Mouse (Mus musculus) retina, adult 2 months (tissue): Measurements from ENCODE around the gene Gng12.
"Not testable (repeated sequence)": the region's sequence is repeated elsewhere in the genome, so short reads cannot be mapped to it uniquely, and the experiment has no call there.

Experiments used
- DNase-seq: peaks from one replicate; pipeline ENCODE4 v3.0.0-alpha.2; 2012; ENCODE audit warnings: low read depth, low spot score

The Gng12 gene

GRCm38 (mm10) chr6:67027438-67028142 lies 131.4 kb downstream of the Gng12 start:
- DNase-seq, result no peak

- no peak for DNase-seq
These were observed 133.2 kb downstream of the Gng12 start for GRCm38 (mm10) chr6:67029312-67029950.

DNA sequence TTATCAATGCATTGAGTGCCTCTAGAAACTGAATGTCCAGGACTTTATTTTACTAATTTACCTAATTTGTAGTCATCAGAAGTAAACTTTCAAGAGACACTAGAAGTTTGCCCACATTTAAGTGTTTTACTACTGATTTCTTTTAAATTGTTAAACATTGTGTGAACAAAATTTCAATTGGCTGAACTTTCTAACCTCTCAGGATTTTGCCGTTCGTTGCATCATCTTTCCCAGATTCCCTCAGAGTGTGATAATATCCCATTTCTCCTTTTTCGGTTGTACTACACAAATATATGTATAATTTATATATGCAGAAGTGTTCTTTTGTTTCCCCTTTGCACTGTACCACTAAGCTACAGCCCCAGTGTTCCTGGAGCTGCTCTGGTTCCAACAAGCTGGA lies 133.8 kb downstream of the Gng12 start:
- DNase-seq, result no peak

DNA sequence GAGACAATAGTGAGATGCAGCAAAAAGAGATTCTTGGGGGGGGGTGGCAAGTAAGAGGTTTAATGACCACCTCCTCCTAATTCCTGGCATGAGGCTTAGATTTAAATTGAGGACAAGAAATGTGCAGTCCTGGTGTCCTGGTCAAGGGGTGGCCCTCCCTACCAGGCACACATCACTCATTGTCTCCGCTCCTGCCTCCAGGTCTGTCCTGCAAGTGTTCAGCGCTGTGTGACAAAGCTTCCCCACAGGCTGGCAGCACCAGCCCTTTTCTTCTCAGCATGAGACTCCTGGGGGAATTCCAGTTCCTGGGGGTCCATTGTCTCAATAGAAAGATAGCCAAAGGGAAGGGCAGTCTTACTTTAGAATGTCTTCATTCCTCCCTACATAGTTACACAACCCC lies 134.2 kb downstream of the Gng12 start:
- DNase-seq, result no peak

GRCm38 (mm10) chr6:67030846-67031245 lies 134.6 kb downstream of the Gng12 start:
- no peak for DNase-seq

- DNase-seq, result not testable (repeated sequence)
These were observed 136.4 kb downstream of the Gng12 start for GRCm38 (mm10) chr6:67032551-67032950.

DNA sequence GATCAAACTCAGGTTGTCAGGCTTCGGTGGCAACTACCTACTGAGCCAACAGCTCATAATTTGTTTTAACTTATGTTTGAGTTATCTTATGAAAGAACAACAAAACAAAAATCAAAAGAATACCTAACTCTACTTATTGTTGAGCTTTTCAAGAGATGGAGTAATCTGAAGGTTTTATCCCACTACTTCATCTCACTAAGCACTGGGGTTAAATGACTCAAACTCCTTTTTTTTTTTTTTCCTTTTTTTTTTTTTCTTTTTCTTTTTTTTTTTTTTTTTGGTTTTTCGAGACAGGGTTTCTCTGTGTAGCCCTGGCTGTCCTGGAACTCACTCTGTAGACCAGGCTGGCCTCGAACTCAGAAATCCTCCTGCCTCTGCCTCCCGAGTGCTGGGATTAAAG lies 136.8 kb downstream of the Gng12 start:
- DNase-seq, result not testable (repeated sequence)

GRCm38 (mm10) chr6:67033604-67034003 lies 137.4 kb downstream of the Gng12 start:
- no peak for DNase-seq

DNA sequence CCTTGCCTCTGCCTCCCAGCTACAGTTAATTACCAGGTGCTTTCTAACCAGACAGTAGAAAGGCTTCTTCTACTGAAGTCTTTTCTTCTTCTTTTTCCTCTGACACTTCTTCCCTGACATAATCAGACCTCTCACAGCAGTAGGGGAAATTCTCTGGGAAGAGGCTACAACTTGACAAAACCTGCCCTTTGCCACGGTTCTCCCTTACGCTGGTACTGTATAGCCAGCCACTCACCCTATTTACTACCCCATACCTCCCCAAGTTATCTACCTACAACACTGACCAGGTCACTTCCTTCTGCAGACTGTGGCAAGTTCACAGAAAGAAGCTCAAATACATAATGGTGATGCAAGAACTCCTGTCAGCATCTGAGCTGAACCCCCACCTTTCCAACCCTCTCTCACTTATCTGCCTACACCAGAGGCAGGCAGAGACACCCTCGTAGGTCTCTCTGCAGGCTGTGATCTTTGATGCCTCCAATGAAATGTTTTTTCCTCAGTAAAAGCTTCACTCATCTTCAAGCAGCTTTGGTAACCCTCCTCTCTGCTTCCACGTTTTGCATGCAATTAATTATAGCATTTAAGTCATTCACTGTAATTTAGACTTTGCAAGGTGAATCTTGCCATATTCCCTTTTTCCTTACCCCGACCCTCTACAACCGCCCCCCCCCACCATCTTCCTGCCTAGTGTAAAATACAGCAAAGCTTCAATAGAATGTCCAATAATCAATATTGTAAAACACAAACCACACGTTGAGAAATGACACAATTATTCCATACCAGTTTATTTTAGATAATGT lies 138.3 kb downstream of the Gng12 start:
- no peak for DNase-seq

- no peak for DNase-seq
These were observed 139.4 kb downstream of the Gng12 start for GRCm38 (mm10) chr6:67035388-67036299.

GRCm38 (mm10) chr6:67036356-67036811 lies 140.2 kb downstream of the Gng12 start:
- DNase-seq, result peak; percentile 84

GRCm38 (mm10) chr6:67036837-67037628 lies 140.8 kb downstream of the Gng12 start, which contains the start of gene Gadd45a:
Gadd45a (minus strand) TSS chr6:67037457.
- peak; percentile 93 for DNase-seq

GRCm38 (mm10) chr6:67038964-67039363 lies 142.8 kb downstream of the Gng12 start:
- no peak for DNase-seq

DNA sequence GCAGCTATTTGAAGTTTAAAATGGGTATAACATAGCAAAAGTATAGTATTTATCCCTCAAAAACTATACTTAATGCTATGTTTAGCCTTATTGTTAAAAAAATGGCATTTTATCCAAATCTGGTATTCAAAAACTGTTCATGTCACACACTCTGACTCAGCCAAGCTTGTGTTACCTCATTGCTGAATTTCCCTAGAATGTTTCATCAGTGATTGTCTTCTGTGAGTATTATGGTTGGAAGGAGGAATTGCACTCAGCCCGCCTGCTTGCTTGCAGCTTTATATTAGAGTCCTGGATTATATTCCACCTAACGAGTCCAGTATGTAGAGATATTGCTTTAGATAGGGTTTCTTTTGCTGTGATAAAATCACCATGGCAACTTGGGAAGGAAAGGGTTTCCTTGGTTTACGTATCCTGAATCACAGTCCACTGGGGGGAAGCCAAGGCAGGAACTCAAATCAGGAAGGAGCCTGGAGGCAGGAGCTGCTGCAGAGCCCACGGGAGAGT lies 144.8 kb downstream of the Gng12 start:
- no peak for DNase-seq

- no peak for DNase-seq
These were observed 149.2 kb downstream of the Gng12 start for GRCm38 (mm10) chr6:67045424-67045823.

GRCm38 (mm10) chr6:67046937-67047336 lies 150.7 kb downstream of the Gng12 start:
- no peak for DNase-seq

GRCm38 (mm10) chr6:67048052-67048691 lies 152.0 kb downstream of the Gng12 start:
- DNase-seq, result no peak

DNA sequence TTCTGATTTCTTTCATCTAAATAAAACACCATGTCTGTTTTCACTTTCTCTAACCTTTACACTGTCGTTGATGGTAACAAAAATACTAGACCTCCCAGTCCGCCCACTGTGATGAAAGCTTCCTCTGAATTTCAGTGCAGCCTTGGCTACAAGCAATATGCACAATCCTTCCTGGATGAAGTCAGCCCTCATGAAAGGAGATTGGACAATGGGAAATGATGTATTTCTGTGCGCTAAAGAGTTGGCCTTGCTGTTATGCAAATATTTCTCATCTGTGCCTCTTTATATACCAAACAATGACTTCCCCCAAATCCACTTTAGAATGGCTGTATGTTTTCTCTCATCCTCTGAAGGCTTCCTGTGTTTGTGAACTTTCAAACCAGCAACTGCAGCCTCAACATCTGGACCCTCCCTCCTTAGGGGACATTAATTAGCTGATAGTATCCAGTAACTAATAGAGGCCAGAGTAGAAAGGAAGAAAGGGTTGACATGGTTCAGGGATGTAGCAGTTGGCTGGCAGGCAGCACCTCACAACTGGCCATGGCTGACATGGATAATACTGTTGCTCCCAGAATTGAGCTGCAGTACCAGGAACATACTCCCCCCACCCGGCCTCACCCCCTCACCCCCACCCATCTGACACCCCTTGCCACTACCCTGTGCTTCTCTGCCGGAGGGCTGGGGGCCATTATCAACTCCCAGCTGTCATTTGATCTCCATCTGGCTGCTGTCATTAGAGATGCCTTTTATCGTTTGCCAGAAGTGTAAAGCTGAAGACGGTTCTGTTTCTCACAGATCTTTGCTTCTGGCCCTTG lies 152.9 kb downstream of the Gng12 start:
- no peak for DNase-seq

GRCm38 (mm10) chr6:67049695-67050038 lies 153.5 kb downstream of the Gng12 start:
- no peak for DNase-seq
